Mouse (Mus musculus) ES-Bruce4 (cell line): ENCODE data around the gene Hoxc11.

ENCODE experiments used
- CTCF ChIP-seq: IDR thresholded peaks from one replicate; pipeline ENCODE4 v1.8.1; 2011; ENCODE audit warnings: low read depth, low read length
- EP300 ChIP-seq: IDR thresholded peaks from 2 replicates; pipeline ENCODE4 v1.6.1; 2011; ENCODE audit warnings: low read depth, low read length; ENCODE audit not compliant: insufficient read depth
- POLR2A ChIP-seq: IDR thresholded peaks from one replicate; pipeline ENCODE4 v1.8.1; 2011; ENCODE audit warnings: low read length; ENCODE audit not compliant: insufficient read depth

DNA sequence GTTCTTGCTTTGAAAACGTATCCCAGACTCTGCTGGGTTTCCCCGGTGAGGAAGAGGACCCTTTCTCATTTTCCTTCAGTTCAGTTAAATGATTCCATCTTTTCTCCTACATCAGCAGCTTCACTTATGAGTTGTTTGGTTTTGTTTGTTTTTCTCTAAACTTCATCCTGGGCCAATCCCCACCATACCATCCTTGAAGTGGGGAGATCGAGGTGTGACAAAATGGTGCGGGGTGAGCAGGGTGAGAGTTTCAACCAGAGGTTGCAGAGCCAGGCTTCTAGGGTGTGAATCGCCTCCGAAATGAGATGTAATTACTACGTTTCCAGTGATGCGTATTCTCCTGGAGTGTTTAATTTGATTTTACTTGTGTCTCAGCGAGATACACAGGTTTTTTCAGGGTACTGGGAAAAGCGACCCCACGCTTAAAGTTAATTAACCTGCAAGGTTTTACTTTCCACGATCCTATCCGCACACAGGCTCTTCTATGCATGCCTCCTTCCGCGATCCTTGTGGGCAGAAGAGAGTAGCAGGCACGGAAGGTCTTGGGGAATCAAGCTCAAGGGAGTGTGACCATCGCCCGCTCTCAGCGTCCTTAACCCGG lies 36.2 kb upstream of the Hoxc11 start:
- TF ChIP-seq POLR2A (no peak), CTCF (no peak), EP300 (no peak)
